Mouse (Mus musculus) liver, embryonic 15.5 days (tissue): ENCODE results near the gene Mydgf. TPM values are rescaled to one million over a fixed set of nuclear protein-coding genes. Genes with fewer than 3 reads are reported as not detected.

Experiments
- ATAC-seq: fragments of 200-750 bp; cut with Nextera tagmentation; 2 replicates; pipeline ENCODE4 v1.8.0; 2017; ENCODE audit warnings: moderate number of reproducible peaks, mild to moderate bottlenecking, moderate library complexity; ENCODE audit not compliant: insufficient read depth
- H3K27ac ChIP-seq: fragments of 300-500 bp; sonication (generic); replicated peaks from 2 replicates; pipeline ENCODE4 v1.5.1; 2015; ENCODE audit warnings: mild to moderate bottlenecking, inconsistent platforms
- H3K27me3 ChIP-seq: fragments of 300-500 bp; sonication (generic); 2 replicates; pipeline ENCODE4 v1.6.1; 2015; ENCODE audit warnings: mild to moderate bottlenecking, inconsistent platforms
- H3K36me3 ChIP-seq: fragments of 300-500 bp; sonication (generic); replicated peaks from 2 replicates; pipeline ENCODE4 v1.6.1; 2015; ENCODE audit warnings: moderate library complexity, mild to moderate bottlenecking, inconsistent platforms
- H3K4me1 ChIP-seq: fragments of 300-500 bp; sonication (generic); replicated peaks from 2 replicates; pipeline ENCODE4 v1.6.1; 2015; ENCODE audit warnings: inconsistent platforms
- H3K4me2 ChIP-seq: fragments of 300-500 bp; sonication (generic); 2 replicates; pipeline ENCODE4 v1.6.1; 2015; ENCODE audit warnings: moderate library complexity, mild to moderate bottlenecking, inconsistent platforms
- H3K4me3 ChIP-seq: fragments of 300-500 bp; sonication (generic); replicated peaks from 2 replicates; pipeline ENCODE4 v1.5.1; 2015; ENCODE audit warnings: mild to moderate bottlenecking, inconsistent platforms
- H3K9ac ChIP-seq: fragments of 300-500 bp; sonication (generic); 2 replicates; pipeline ENCODE4 v1.6.1; 2015; ENCODE audit warnings: moderate library complexity, mild to moderate bottlenecking, inconsistent platforms
- H3K9me3 ChIP-seq: fragments of 300-500 bp; sonication (generic); replicated peaks from 2 replicates; pipeline ENCODE4 v1.6.1; 2016; ENCODE audit warnings: inconsistent platforms
- WGBS: fragments of 180-500 bp; shearing (Covaris S2); methylation state at CpG from one replicate; pipeline ENCODE4 v1.1.7; 2015; ENCODE audit warnings: mixed read lengths; ENCODE audit not compliant: insufficient replicate concordance; 5-methylcytosine and 5-hydroxymethylcytosine counted together
- microRNA-seq: library from miRNA; unstranded; fragments of <30 nt; microRNA quantifications from one replicate; pipeline ENCODE4, GENCODE M21; 2016
- polyA plus RNA-seq: library from polyadenylated mRNA; unstranded; fragments of >200 nt; fragmentation: Nextera tagmentation; extraction: Ambion mirVana; gene quantifications from 2 replicates; pipeline ENCODE4 v1.2.1, GENCODE M21; 2015

Gene Mydgf
- polyA plus RNA-seq, 1 experiment from 2014 or later = 58.6 TPM

DNA sequence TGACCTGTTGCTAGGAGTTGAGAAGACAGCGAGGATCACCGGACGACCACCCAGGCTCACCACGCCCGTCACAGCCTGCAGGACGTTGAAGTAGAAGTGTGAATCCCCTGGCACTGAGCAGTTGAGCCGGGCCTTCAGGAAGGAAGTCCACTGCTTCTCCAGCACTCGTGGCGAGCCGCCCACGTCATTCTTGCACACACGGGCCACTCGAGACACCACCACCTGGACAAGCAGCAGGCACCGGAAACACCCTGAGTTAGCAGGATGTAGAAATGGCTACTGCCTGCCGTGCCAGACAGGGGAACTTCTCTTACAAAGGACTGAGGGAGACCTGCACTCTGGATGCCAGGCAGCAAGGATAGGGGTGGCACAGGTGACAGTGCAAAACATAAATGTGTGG lies 55.5 kb downstream of the Mydgf start:
- Histone ChIP-seq H3K4me3 (no peak overlapping the region), H3K27ac (no peak overlapping the region), H3K9ac (no peak overlapping the region), H3K36me3 (peaks cover 7% of the 10 kb centered on the region), H3K27me3 (peaks cover 16% of the 10 kb centered on the region), H3K4me2 (no peak overlapping the region), H3K9me3 (no peaks in the 10 kb centered on the region), H3K4me1 (peaks cover 19% of the 10 kb centered on the region)
- ATAC-seq = no peak
- 67% methylated on average over 15 of the region's 15 CpGs for WGBS

- Histone ChIP-seq H3K4me3 (no peak overlapping the region), H3K27me3 (peaks cover 35% of the 10 kb centered on the region), H3K9ac (no peak overlapping the region), H3K9me3 (peaks cover 5% of the 10 kb centered on the region; the same call in 1 of the 2 replicates), H3K27ac (no peak overlapping the region), H3K4me1 (0 out of 2 replicates have a peak, but pooled peaks cover 11% of the 10 kb centered on the region), H3K36me3 (peaks cover 5% of the 10 kb centered on the region), H3K4me2 (no peak overlapping the region)
- WGBS = 71% methylated on average over 11 of the region's 11 CpGs
- ATAC-seq = no peak
Observed at GRCm38 (mm10) chr17:56126175-56126574, 57.5 kb downstream of the Mydgf start.

Small RNA genes lying within 50 kb of the gene (microRNA-seq; reads per million reads assigned to microRNA genes)
- not detected for gene Gm44397

Other genes with a start within 250 kb of the Mydgf start
- gene Zfp119b, start 234.4 kb downstream of the Mydgf start, polyA plus RNA-seq = 2.3 and 2.8 TPM in 2 replicates
- gene Ebi3, start 231.3 kb downstream of the Mydgf start, polyA plus RNA-seq = 9.2 and 10.0 TPM in 2 replicates
- 7.2 and 9.7 TPM in 2 replicates for gene Yju2, start 224.8 kb downstream of the Mydgf start, polyA plus RNA-seq
- gene Shd, start 213.5 kb downstream of the Mydgf start, polyA plus RNA-seq = 0.18 and 0.32 TPM in 2 replicates
- gene Fsd1, start 197.4 kb downstream of the Mydgf start, polyA plus RNA-seq = 0.13 and 0.50 TPM in 2 replicates
- gene Stap2, start 178.3 kb downstream of the Mydgf start, polyA plus RNA-seq = 3.3 and 3.9 TPM in 2 replicates
- 20.4 and 21.0 TPM in 2 replicates for gene Mpnd, start 178.2 kb downstream of the Mydgf start, polyA plus RNA-seq
- 44.0 and 50.7 TPM in 2 replicates for gene Sh3gl1, start 147.3 kb downstream of the Mydgf start, polyA plus RNA-seq
- 16.6 and 18.5 TPM in 2 replicates for gene Chaf1a, start 143.5 kb downstream of the Mydgf start, polyA plus RNA-seq
- 12.5 and 13.0 TPM in 2 replicates for gene Ubxn6, start 108.9 kb downstream of the Mydgf start, polyA plus RNA-seq
- gene Hdgfl2, start 104.3 kb downstream of the Mydgf start, polyA plus RNA-seq = 42.7 and 43.0 TPM in 2 replicates
- gene Plin4, start 74.1 kb downstream of the Mydgf start, polyA plus RNA-seq = 0.02 and 0.06 TPM in 2 replicates
- gene Plin5, start 66.3 kb downstream of the Mydgf start, polyA plus RNA-seq = 1.3 and 3.7 TPM in 2 replicates
- gene Lrg1, start 61.9 kb downstream of the Mydgf start, polyA plus RNA-seq = 3.2 and 4.0 TPM in 2 replicates
- 0.81 and 1.3 TPM in 2 replicates for gene Sema6b, start 43.6 kb downstream of the Mydgf start, polyA plus RNA-seq
- gene Tnfaip8l1, start 21.4 kb downstream of the Mydgf start, polyA plus RNA-seq = 2.7 and 3.1 TPM in 2 replicates
- gene Dpp9, start 35.0 kb upstream of the Mydgf start, polyA plus RNA-seq = 19.6 and 22.9 TPM in 2 replicates
- 5.7 and 6.4 TPM in 2 replicates for gene Fem1a, start 72.9 kb upstream of the Mydgf start, polyA plus RNA-seq
- gene Ticam1, start 92.9 kb upstream of the Mydgf start, polyA plus RNA-seq = 3.2 and 3.7 TPM in 2 replicates
- gene Plin3, start 109.0 kb upstream of the Mydgf start, polyA plus RNA-seq = 33.3 and 36.0 TPM in 2 replicates
- not detected in 2 replicates for gene Arrdc5, start 116.4 kb upstream of the Mydgf start, polyA plus RNA-seq
- 96.8 and 109 TPM in 2 replicates for gene Uhrf1, start 119.4 kb upstream of the Mydgf start, polyA plus RNA-seq
- gene Kdm4b, start 142.1 kb upstream of the Mydgf start, polyA plus RNA-seq = 7.0 and 9.5 TPM in 2 replicates